Mouse (Mus musculus): ENCODE data around the gene Rab23. TPM values are rescaled to one million over a fixed set of nuclear protein-coding genes. Genes with fewer than 3 reads are reported as not detected.
"Not testable (repeated sequence)": the region's sequence is repeated elsewhere in the genome, so short reads cannot be mapped to it uniquely, and the experiment has no call there.

Rab23 gene
- polyA plus RNA-seq, 1 experiment from 2014 or later: 28.0 TPM

GRCm38 (mm10) chr1:33734001-33734685 is 14.5 kb downstream of the Rab23 start:
- no peak overlapping the region for H3K4me3 ChIP-seq (replicated peaks)
- no peaks in the 10 kb centered on the region for H3K9me3 ChIP-seq (replicated peaks)
- no peaks in the 10 kb centered on the region for H3K4me1 ChIP-seq
- no peak overlapping the region for H3K4me2 ChIP-seq
- no peak overlapping the region for H3K9ac ChIP-seq
- no peaks in the 10 kb centered on the region for H3K27me3 ChIP-seq
- 78% methylated on average over 5 of the region's 5 CpGs for WGBS
- H3K27ac ChIP-seq: no peak overlapping the region
- 0 out of 2 replicates have a peak, but pooled peaks have one; percentile 41 for ATAC-seq (replicated peaks; ENCODE audit: low FRiP score)
- H3K36me3 ChIP-seq: peaks cover 93% of the 10 kb centered on the region

- Histone ChIP-seq H3K9me3 (replicated peaks) (no peaks in the 10 kb centered on the region), H3K9ac (no peak overlapping the region), H3K4me1 (no peaks in the 10 kb centered on the region), H3K27ac (no peak overlapping the region), H3K27me3 (no peaks in the 10 kb centered on the region), H3K36me3 (peaks cover 66% of the 10 kb centered on the region), H3K4me3 (replicated peaks) (no peak overlapping the region), H3K4me2 (no peak overlapping the region)
- WGBS: 92% methylated on average over 11 of the region's 11 CpGs
- ATAC-seq (replicated peaks; ENCODE audit: low FRiP score): no peak
Observed at GRCm38 (mm10) chr1:33738281-33738680, 18.6 kb downstream of the Rab23 start.

- WGBS: 87% methylated on average over 11 of the region's 11 CpGs
- Histone ChIP-seq H3K9me3 (replicated peaks) (no peaks in the 10 kb centered on the region), H3K9ac (no peak overlapping the region), H3K4me1 (no peaks in the 10 kb centered on the region), H3K27me3 (no peaks in the 10 kb centered on the region), H3K36me3 (peaks cover 63% of the 10 kb centered on the region), H3K4me2 (no peak overlapping the region), H3K4me3 (replicated peaks) (no peak overlapping the region), H3K27ac (no peak overlapping the region)
- ATAC-seq (replicated peaks; ENCODE audit: low FRiP score): no peak
Observed at GRCm38 (mm10) chr1:33738681-33739278, 19.1 kb downstream of the Rab23 start.

- no peaks in the 10 kb centered on the region for H3K9me3 ChIP-seq (replicated peaks)
- H3K4me3 ChIP-seq (replicated peaks): no peak overlapping the region
- H3K4me2 ChIP-seq: no peak overlapping the region
- H3K9ac ChIP-seq: no peak overlapping the region
- peaks cover 61% of the 10 kb centered on the region for H3K36me3 ChIP-seq
- H3K27ac ChIP-seq: no peak overlapping the region
- H3K4me1 ChIP-seq: no peaks in the 10 kb centered on the region
- peak; percentile 80 for ATAC-seq (replicated peaks; ENCODE audit: low FRiP score)
- no peaks in the 10 kb centered on the region for H3K27me3 ChIP-seq
- 27% methylated on average over 12 of the region's 12 CpGs for WGBS
Observed at GRCm38 (mm10) chr1:33739302-33739701, 19.6 kb downstream of the Rab23 start.

- no peak overlapping the region for H3K4me2 ChIP-seq
- no peak overlapping the region for H3K9ac ChIP-seq
- H3K4me1 ChIP-seq: no peaks in the 10 kb centered on the region
- no peak overlapping the region for H3K27ac ChIP-seq
- H3K27me3 ChIP-seq: no peaks in the 10 kb centered on the region
- H3K4me3 ChIP-seq (replicated peaks): no peak overlapping the region
- no peaks in the 10 kb centered on the region for H3K9me3 ChIP-seq (replicated peaks)
- H3K36me3 ChIP-seq: peaks cover 57% of the 10 kb centered on the region
- 0 out of 2 replicates have a peak, but pooled peaks have one; percentile 31 for ATAC-seq (replicated peaks; ENCODE audit: low FRiP score)
- 25% methylated on average over 8 of the region's 8 CpGs for WGBS
Observed at GRCm38 (mm10) chr1:33742903-33743302, 23.2 kb downstream of the Rab23 start.

GRCm38 (mm10) chr1:33744815-33745214 is 25.1 kb downstream of the Rab23 start:
- H3K4me3 ChIP-seq (replicated peaks); H3K9ac ChIP-seq; H3K27ac ChIP-seq; H3K9me3 ChIP-seq (replicated peaks); ATAC-seq (replicated peaks; ENCODE audit: low FRiP score); H3K27me3 ChIP-seq; H3K4me1 ChIP-seq; H3K4me2 ChIP-seq: not testable (repeated sequence)
- WGBS: 94% methylated on average over 9 of the region's 9 CpGs
- peaks cover 49% of the 10 kb centered on the region for H3K36me3 ChIP-seq

GRCm38 (mm10) chr1:33745901-33746300 is 26.2 kb downstream of the Rab23 start:
- no peaks in the 10 kb centered on the region for H3K4me1 ChIP-seq
- no peak overlapping the region for H3K27ac ChIP-seq
- no peak overlapping the region for H3K9ac ChIP-seq
- peaks cover 43% of the 10 kb centered on the region for H3K36me3 ChIP-seq
- no peaks in the 10 kb centered on the region for H3K9me3 ChIP-seq (replicated peaks)
- no peak overlapping the region for H3K4me2 ChIP-seq
- ATAC-seq (replicated peaks; ENCODE audit: low FRiP score): no peak
- H3K27me3 ChIP-seq: no peaks in the 10 kb centered on the region
- WGBS: 82% methylated on average over 4 of the region's 4 CpGs
- no peak overlapping the region for H3K4me3 ChIP-seq (replicated peaks)

- Histone ChIP-seq H3K36me3 (peaks cover 49% of the 10 kb centered on the region), H3K4me2 (no peak overlapping the region), H3K9me3 (replicated peaks) (no peaks in the 10 kb centered on the region), H3K9ac (no peak overlapping the region), H3K27ac (no peak overlapping the region), H3K4me1 (peaks cover 3% of the 10 kb centered on the region), H3K27me3 (no peaks in the 10 kb centered on the region), H3K4me3 (replicated peaks) (no peak overlapping the region)
- no peak for ATAC-seq (replicated peaks; ENCODE audit: low FRiP score)
- 96% methylated on average over 11 of the region's 11 CpGs for WGBS
Observed at GRCm38 (mm10) chr1:33749109-33749508, 29.4 kb downstream of the Rab23 start.

GRCm38 (mm10) chr1:33749709-33750108 is 30.0 kb downstream of the Rab23 start:
- not testable (repeated sequence) for H3K27ac ChIP-seq; H3K4me3 ChIP-seq (replicated peaks); H3K4me1 ChIP-seq; H3K4me2 ChIP-seq; H3K9ac ChIP-seq; H3K9me3 ChIP-seq (replicated peaks); H3K27me3 ChIP-seq; ATAC-seq (replicated peaks; ENCODE audit: low FRiP score)
- peaks cover 44% of the 10 kb centered on the region for H3K36me3 ChIP-seq
- 95% methylated on average over 3 of the region's 4 CpGs for WGBS

GRCm38 (mm10) chr1:33751283-33751682 is 31.6 kb downstream of the Rab23 start:
- ATAC-seq (replicated peaks; ENCODE audit: low FRiP score): no peak
- Histone ChIP-seq H3K4me2 (no peak overlapping the region), H3K9me3 (replicated peaks) (no peaks in the 10 kb centered on the region), H3K27me3 (no peaks in the 10 kb centered on the region), H3K4me1 (peaks cover 22% of the 10 kb centered on the region), H3K27ac (no peak overlapping the region), H3K36me3 (peaks cover 31% of the 10 kb centered on the region), H3K4me3 (replicated peaks) (no peak overlapping the region), H3K9ac (no peak overlapping the region)
- WGBS: 89% methylated on average over 10 of the region's 10 CpGs

- Histone ChIP-seq H3K4me1 (peaks cover 38% of the 10 kb centered on the region), H3K9ac (no peak overlapping the region), H3K4me3 (replicated peaks) (no peak overlapping the region), H3K36me3 (peaks cover 11% of the 10 kb centered on the region), H3K4me2 (peak overlapping the region; percentile 95), H3K27me3 (no peaks in the 10 kb centered on the region), H3K27ac (peak overlapping the region; percentile 86), H3K9me3 (replicated peaks) (no peaks in the 10 kb centered on the region)
- WGBS: 69% methylated on average over 17 of the region's 17 CpGs
- 0 out of 2 replicates have a peak, but pooled peaks have one; percentile 14 for ATAC-seq (replicated peaks; ENCODE audit: low FRiP score)
Observed at GRCm38 (mm10) chr1:33754089-33754488, 34.4 kb downstream of the Rab23 start.

GRCm38 (mm10) chr1:33754965-33755735 is 35.5 kb downstream of the Rab23 start:
- peak overlapping the region; percentile 86 for H3K27ac ChIP-seq
- no peak overlapping the region for H3K9ac ChIP-seq
- peaks cover 10% of the 10 kb centered on the region for H3K36me3 ChIP-seq
- no peaks in the 10 kb centered on the region for H3K27me3 ChIP-seq
- 66% methylated on average over 21 of the region's 21 CpGs for WGBS
- peak; percentile 38 for ATAC-seq (replicated peaks; ENCODE audit: low FRiP score)
- peaks cover 38% of the 10 kb centered on the region for H3K4me1 ChIP-seq
- H3K4me2 ChIP-seq: peak overlapping the region; percentile 95
- H3K9me3 ChIP-seq (replicated peaks): no peaks in the 10 kb centered on the region
- H3K4me3 ChIP-seq (replicated peaks): no peak overlapping the region

Measured in kidney, embryonic 15.5 days (tissue).